In genomic region chr12:16779165-16779564, GRCm38 (mm10) we compare ENCODE assay signal across 24 mouse cellular contexts. TPM values are rescaled to one million over a fixed set of nuclear protein-coding genes. Genes with fewer than 3 reads are reported as not detected.
"Had no signal": no experiment of that assay in that cellular context is flagged by ENCODE, and none has a peak within 500 bp of the region (broad histone marks: within the 10 kb centered on the region; RNA-seq: fewer than 3 reads in every experiment).

No protein-coding gene starts in this region.

- H3K4me3 ChIP-seq: limb, embryonic 12.5 days; limb, embryonic 15.5 days; megakaryocyte, embryonic 14.5 days; midbrain, embryonic 10.5 days; midbrain, embryonic 13.5 days; myocyte; neural tube, embryonic 13.5 days; stomach, embryonic 15.5 days had no signal

- H3K27me3 ChIP-seq: limb, embryonic 12.5 days; limb, embryonic 15.5 days; midbrain, embryonic 13.5 days; neural tube, embryonic 13.5 days; stomach, embryonic 15.5 days had no signal

- DNase-seq: kidney, adult 2 months; kidney, postnatal 10 days; kidney, postnatal 36 days; left cerebral cortex, postnatal 4 days; liver, postnatal 0 days; lung, embryonic 14.5 days; lung, postnatal 10 days; lung, postnatal 36 days; retina, postnatal 1 day; right cerebral cortex, postnatal 25 days; spleen, adult 18-20 months; thymus, adult 2 months; thymus, postnatal 14 days; thymus, postnatal 4 days had no signal

- H3K36me3 ChIP-seq: limb, embryonic 12.5 days; limb, embryonic 15.5 days; midbrain, embryonic 13.5 days; neural tube, embryonic 13.5 days; stomach, embryonic 15.5 days had no signal

RNA-seq across cellular contexts. Expression of gene Greb1, which starts 21.5 kb away (rescaled TPM):
- total RNA-seq: monocyte, adult 5-6 weeks; neutrophil, adult 5-6 weeks had no signal
